Mouse (Mus musculus): ENCODE measurements around the gene Pgf.
"Not testable (repeated sequence)": the region's sequence is repeated elsewhere in the genome, so short reads cannot be mapped to it uniquely, and the experiment has no call there.

The Pgf gene

DNA sequence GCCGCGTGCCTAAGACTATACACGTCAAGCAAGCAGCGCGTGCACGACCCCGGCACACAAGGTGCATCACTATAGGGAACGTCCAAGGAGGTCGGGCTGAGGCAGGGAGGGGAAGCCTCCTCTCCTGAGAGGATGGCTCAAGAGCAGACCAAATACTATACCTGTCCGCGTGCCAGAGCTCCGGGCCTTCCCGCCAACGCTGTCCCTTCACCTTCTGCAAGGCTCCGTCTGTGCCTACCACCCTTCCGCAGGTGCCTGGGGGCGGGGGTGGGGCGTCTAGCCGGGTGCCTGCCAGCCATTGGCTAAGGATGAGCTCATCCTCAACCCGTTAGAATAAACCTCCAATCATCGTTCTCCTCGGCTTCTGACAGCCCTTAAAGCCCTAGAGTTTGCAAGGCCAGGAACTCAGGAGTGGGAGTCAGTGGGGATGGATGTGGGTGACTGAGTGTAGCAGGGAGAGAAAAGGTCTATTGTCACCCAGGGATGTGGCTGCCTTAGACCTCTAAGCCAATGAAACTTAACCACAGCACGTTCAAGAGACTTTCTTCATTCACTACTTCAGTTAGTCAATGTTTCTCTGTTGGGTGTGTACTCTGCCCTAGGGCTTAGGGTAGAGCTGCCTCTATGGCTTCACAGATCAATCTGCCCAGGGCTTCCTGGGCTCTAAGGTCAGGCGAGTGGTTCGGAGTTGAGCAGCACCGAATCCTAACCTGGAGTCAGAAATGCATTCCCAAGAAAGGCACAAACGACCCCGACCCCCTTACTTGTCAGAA lies 26.4 kb downstream of the Pgf start, which contains the start of gene Rps6kl1:
TSS of gene Rps6kl1 (minus strand) at position 263 of the 773 bp plus-strand sequence.
- POLR2A ChIA-PET: interaction anchor here in 3 of 4 experiments (0.6 to 4.2 kb wide), 54 partner anchors 8 to 539 kb away, joined by 3 to 36 read pairs (median 4); partner anchors contain the start of genes Nek9 (in 3 of the 3), Acyp1 (in 2 of the 3), Eif2b2 (in 2 of the 3) and Mlh3 (in 2 of the 3)

DNA sequence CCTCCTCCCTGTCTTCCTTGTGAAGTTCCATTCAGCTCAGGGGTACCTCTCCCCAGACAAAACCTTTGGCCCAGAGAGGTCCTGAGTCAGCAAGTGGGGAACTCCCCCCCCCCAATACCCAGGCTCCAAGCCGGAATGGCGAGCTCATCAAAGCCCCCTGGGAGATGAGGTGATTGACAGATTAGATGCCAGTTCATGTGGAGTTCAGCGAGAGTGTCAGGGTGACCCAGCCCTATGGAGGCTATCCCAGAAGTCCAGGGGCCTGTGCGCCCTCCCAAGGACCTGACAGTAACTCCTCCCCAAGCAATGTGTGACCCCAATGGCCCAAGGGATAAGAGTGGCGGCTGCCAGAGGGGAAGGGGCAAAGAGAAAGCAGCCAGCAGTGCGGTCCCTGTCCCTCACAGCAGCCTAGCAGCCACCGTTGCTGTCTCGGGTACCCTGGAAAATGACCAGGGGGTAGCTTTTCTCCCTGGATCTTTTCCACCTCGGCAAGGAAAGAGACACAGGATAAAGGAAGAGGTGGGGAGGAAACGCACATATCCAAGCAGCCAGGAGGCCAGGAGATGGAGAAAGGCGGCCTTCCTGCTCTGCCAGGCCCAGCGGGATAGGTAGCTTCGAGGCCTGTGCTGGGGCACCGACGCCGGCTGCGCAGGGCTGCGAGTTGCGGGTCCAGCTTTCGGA lies 27.1 kb downstream of the Pgf start:
- CTCF ChIA-PET: interaction anchor here (0.5 to 2.8 kb wide), 23 partner anchors 8 to 403 kb away, joined by 3 to 12 read pairs (median 4); partner anchors contain the start of genes Acyp1 (in 1 of the 4), Ltbp2 (in 1 of the 4) and Zc2hc1c (in 1 of the 4)
- POLR2A ChIA-PET: interaction anchor here (0.6 to 4.2 kb wide), 50 partner anchors 9 to 1456 kb away, joined by 3 to 36 read pairs (median 4); partner anchors contain the start of genes Acyp1 (in 2 of the 4), Eif2b2 (in 2 of the 4), Nek9 (in 2 of the 4) and Pgf (in 2 of the 4)

More for the DNA sequence above, 26.4 kb downstream of the Pgf start, which contains the start of gene Rps6kl1:
- CTCF ChIA-PET: interaction anchor here (0.6 to 2.8 kb wide), 22 partner anchors 8 to 513 kb away, joined by 3 to 12 read pairs (median 3); partner anchors contain the start of genes Acyp1 (in 1 of the 4), Ltbp2 (in 1 of the 4) and Zc2hc1c (in 1 of the 4)

DNA sequence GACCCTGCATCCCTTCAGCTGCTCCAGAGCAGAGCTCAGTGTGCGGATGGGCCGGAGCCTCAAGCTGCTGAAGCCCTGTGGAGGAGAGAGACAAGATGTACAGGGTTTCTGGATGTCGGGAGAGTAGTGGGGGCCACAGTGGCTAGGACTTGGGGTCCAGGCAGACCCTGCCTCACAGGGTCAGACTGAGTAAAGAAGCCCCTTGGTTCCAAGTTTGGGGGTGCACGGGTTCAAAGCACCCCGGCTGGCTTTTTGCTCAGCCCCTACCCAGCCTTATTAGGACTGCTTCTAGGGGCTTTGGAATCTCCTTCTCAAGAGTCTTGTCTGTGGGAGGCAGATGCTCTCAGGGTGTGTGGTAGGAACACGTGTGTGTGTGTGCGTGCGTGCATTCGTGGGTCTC lies 30.7 kb downstream of the Pgf start:
- ChIA-PET POLR2A (interaction anchor here in 2 of 4 experiments (0.6 to 0.9 kb wide), 6 partner anchors 28 to 328 kb away, joined by 3 to 4 read pairs (median 3); partner anchors contain the start of genes Acyp1 (in 1 of the 2) and Zc2hc1c (in 1 of the 2)), CTCF (interaction anchor here in 3 of 4 experiments (0.6 to 2.5 kb wide), 12 partner anchors 9 to 677 kb away, joined by 3 to 18 read pairs (median 4); no protein-coding TSS in a partner anchor)

DNA sequence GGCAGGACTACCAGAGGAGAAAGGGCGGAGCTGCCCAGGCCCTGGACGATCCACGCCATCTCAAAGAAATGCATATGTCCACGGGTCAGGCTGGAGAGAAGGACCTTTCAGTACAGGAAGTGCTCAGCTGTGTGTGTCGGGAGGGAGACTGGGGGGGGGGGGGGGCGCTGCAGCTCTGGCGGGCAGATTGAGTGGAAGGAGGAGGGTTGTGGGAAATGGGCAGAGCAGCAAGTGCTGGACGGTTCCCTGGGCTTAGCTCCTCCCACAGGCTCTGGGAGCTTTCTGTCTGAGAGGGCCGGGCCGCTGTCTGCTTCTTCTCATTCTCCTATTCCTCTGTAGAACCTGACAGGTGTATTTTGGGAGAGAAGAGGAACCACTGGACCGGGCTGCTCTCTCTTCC lies 31.2 kb downstream of the Pgf start:
- ChIA-PET POLR2A (interaction anchor here in 3 of 4 experiments (0.6 to 0.9 kb wide), 7 partner anchors 29 to 329 kb away, joined by 3 to 4 read pairs (median 3); partner anchors contain the start of genes Acyp1 (in 1 of the 3) and Zc2hc1c (in 1 of the 3)), CTCF (interaction anchor here (0.6 to 2.5 kb wide), 15 partner anchors 9 to 677 kb away, joined by 3 to 18 read pairs (median 5); partner anchors contain the start of genes Acyp1 (in 1 of the 4), Fos (in 1 of the 4) and Zc2hc1c (in 1 of the 4))

DNA sequence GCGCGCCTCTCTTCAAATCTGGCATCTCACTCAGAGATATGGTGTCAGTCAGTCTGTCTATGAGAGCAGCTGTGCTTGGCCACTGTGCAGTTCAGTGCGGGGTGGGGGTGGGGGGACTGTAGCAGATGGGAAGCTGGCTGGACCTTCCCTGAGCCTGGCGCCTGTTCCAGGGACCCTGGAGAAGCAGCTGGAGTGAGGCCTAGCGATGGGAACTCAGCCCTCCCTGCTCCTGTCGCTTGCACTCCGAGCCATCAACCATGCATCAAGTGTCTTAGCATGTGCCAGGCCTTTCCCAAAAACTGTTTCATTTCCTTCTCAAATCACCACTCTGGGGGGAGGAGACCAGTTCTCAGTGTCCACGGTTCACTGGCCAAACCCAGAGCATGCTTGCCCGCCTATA lies 32.0 kb downstream of the Pgf start:
- CTCF ChIA-PET: interaction anchor here (0.6 to 2.5 kb wide), 13 partner anchors 9 to 240 kb away, joined by 3 to 18 read pairs (median 5); partner anchors contain the start of genes Acyp1 (in 1 of the 4), Nek9 (in 1 of the 4) and Zc2hc1c (in 1 of the 4)
- POLR2A ChIA-PET: interaction anchor here in 3 of 4 experiments (0.5 to 1.0 kb wide), 4 partner anchors 141 to 361 kb away, joined by 3 read pairs; no protein-coding TSS in a partner anchor

DNA sequence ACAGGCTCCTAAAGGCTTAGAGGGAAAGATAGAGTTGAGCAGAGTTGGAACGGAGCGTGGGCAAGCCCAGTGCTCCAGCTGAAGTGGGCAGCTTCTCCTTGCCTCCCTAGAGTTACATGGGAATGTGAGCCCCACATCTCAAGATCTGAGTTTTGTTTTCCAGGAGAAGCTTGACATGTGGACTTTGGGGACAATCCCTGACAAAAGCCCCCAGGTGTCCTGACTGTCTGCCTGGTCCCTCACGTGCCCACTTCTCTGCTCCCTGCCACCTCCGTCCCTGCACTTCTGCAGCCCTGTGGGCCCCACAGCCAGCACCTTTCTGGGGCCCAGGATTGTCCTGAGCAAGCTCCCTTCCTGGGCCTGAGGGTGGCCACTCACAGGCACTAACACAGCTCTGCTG lies 32.8 kb downstream of the Pgf start:
- CTCF ChIA-PET: interaction anchor here (0.7 to 2.5 kb wide), 10 partner anchors 25 to 347 kb away, joined by 3 to 18 read pairs (median 5); partner anchors contain the start of genes Acyp1 (in 2 of the 4) and Zc2hc1c (in 2 of the 4)
- POLR2A ChIA-PET: interaction anchor here in 3 of 4 experiments (0.7 to 0.9 kb wide), 3 partner anchors 11 to 331 kb away, joined by 3 read pairs; no protein-coding TSS in a partner anchor

DNA sequence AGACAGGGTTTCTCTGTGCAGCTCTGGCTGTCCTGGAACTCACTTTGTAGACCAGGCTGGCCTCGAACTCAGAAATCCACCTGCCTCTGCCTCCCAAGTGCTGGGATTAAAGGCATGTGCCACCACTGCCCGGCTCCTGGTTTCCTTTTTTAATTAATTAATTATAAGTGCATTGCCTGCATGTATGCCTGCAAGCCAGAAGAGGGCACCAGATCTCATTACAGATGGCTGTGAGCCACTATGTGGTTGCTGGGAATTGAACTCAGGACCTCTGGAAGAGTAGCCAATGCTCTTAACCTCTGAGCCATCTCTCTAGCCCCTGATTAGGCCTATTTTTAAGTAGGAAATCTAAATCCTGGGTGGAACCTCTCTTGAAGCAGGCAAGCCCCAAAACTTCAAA lies 33.3 kb downstream of the Pgf start:
- CTCF ChIA-PET: interaction anchor here in 3 of 4 experiments (0.6 to 2.4 kb wide), 6 partner anchors 144 to 361 kb away, joined by 3 to 17 read pairs (median 5); partner anchors contain the start of genes Acyp1 (in 2 of the 3) and Zc2hc1c (in 2 of the 3)

DNA sequence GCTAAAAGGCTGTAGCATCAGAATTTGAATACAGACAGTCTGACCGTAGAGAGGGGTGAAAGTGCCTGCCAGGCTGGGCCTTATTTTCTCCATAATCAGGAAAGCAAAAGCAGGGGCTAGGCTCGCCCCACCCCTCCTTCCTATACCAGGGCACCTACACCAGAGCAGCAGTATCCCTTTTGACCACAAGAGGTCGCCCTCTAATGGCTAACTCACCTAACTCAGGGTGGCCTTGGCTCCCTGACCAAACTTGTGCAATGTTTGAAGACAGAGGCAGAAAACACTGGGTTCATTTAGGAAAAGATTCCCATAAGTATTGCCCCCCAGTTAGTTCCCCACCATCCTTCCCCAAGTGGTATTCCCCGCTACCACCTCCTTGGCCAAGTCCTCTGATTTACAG lies 34.8 kb downstream of the Pgf start:
- ChIA-PET CTCF (interaction anchor here (0.6 to 4.6 kb wide), 18 partner anchors 8 to 446 kb away, joined by 3 to 39 read pairs (median 4); partner anchors contain the start of genes Rps6kl1 (in 2 of the 4), Acyp1 (in 1 of the 4) and Zc2hc1c (in 1 of the 4)), POLR2A (interaction anchor here in 2 of 4 experiments (0.6 to 5.1 kb wide), 6 partner anchors 8 to 145 kb away, joined by 3 to 36 read pairs (median 10); partner anchors contain the start of gene Rps6kl1 (in 2 of the 2))

More for the DNA sequence above, 33.3 kb downstream of the Pgf start:
- POLR2A ChIA-PET: not testable (repeated sequence)

DNA sequence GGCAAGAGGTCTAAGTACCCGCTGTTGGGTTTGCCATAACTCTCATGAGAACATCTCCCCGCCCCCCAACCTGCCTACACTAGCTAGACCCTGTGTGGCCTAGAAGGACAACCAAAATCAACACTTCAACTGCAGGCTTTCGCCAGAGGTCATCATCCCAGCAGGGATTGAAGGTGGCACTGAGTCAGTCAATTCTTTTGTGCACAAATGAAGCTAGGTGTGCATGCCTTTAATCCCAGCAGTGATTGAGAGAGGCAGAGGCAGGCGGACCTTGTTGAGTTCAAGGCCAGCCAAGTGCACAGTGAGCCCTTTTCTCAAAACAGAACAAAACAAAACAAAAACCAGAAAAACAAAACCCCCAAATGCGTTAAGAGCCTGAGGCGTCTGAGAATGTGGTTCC lies 36.5 kb downstream of the Pgf start:
- CTCF ChIA-PET: interaction anchor here (0.7 to 4.6 kb wide), 12 partner anchors 10 to 357 kb away, joined by 3 to 39 read pairs (median 6); partner anchors contain the start of genes Acyp1 (in 1 of the 4), Rps6kl1 (in 1 of the 4) and Zc2hc1c (in 1 of the 4)
- POLR2A ChIA-PET: interaction anchor here in 3 of 4 experiments (0.6 to 5.1 kb wide), 29 partner anchors 9 to 418 kb away, joined by 3 to 36 read pairs (median 5); partner anchors contain the start of genes Rps6kl1 (in 3 of the 3), Acyp1 (in 2 of the 3), Zc2hc1c (in 2 of the 3) and Ltbp2 (in 1 of the 3)

DNA sequence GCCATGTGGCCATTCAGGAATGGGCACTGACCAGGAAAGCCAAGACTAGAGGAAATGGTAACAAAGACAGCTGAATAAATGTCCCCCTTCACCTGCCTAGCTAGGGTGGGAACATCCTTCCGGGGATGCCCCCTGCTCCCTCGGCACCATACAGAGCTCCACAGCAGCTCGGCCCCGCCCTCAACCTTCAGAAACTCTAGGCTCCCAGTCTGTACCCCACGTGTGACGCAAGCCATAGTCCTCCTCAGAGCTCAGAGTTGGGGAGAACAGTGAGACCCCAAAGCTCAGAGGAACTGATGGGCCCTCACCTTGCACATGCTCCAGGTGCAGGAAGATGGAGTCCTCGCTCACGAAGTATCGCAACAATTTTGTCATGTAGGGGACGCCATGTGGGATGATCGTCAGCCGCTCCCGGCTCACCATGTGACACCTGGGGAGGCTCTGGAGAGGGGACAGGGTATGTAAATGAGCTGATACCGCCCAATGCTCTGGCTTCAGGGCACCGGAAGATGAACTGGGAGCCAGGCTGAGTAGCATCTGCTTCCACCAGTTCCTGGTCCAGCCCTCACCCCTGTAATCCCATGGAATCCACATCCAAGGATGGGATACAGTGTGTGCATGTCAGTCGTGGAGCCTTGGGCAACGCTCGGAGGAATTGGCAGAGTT lies 37.4 kb downstream of the Pgf start:
- ChIA-PET POLR2A (interaction anchor here in 3 of 4 experiments (0.6 to 5.1 kb wide), 53 partner anchors 9 to 1650 kb away, joined by 3 to 36 read pairs (median 4); partner anchors contain the start of genes Acyp1 (in 3 of the 3), Rps6kl1 (in 3 of the 3), Zc2hc1c (in 3 of the 3) and Mlh3 (in 2 of the 3)), CTCF (interaction anchor here (0.6 to 4.6 kb wide), 15 partner anchors 9 to 357 kb away, joined by 3 to 39 read pairs (median 4); partner anchors contain the start of genes Acyp1 (in 1 of the 4), Ltbp2 (in 1 of the 4), Rps6kl1 (in 1 of the 4) and Zc2hc1c (in 1 of the 4))

DNA sequence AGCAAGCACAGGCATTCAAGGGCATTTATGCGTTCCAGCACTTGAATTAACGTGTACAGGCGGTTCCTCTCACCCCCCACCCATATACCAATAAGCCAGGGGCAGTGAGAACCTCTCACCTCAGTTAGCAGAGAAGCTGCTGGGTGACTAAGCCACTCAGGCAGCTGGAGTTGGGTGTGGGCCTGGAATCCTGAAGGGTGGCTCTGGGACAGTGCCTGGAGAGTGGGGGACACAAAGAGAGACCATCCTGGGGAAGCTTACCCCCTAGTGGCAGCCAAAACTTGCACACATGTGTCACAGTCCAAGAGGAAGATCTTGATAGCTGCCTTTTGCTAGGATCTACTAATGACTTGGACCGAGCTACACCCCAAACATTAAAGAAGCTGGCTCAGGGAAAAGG lies 41.0 kb downstream of the Pgf start:
- POLR2A ChIA-PET: interaction anchor here in 3 of 4 experiments (0.6 to 1.3 kb wide), 9 partner anchors 9 to 203 kb away, joined by 3 to 6 read pairs (median 3); partner anchors contain the start of genes Mlh3 (in 1 of the 3), Nek9 (in 1 of the 3) and Rps6kl1 (in 1 of the 3)
- CTCF ChIA-PET: interaction anchor here in 2 of 4 experiments (0.6 to 1.4 kb wide), 6 partner anchors 10 to 1357 kb away, joined by 3 to 5 read pairs (median 4); partner anchors contain the start of gene Rps6kl1 (in 1 of the 2)

DNA sequence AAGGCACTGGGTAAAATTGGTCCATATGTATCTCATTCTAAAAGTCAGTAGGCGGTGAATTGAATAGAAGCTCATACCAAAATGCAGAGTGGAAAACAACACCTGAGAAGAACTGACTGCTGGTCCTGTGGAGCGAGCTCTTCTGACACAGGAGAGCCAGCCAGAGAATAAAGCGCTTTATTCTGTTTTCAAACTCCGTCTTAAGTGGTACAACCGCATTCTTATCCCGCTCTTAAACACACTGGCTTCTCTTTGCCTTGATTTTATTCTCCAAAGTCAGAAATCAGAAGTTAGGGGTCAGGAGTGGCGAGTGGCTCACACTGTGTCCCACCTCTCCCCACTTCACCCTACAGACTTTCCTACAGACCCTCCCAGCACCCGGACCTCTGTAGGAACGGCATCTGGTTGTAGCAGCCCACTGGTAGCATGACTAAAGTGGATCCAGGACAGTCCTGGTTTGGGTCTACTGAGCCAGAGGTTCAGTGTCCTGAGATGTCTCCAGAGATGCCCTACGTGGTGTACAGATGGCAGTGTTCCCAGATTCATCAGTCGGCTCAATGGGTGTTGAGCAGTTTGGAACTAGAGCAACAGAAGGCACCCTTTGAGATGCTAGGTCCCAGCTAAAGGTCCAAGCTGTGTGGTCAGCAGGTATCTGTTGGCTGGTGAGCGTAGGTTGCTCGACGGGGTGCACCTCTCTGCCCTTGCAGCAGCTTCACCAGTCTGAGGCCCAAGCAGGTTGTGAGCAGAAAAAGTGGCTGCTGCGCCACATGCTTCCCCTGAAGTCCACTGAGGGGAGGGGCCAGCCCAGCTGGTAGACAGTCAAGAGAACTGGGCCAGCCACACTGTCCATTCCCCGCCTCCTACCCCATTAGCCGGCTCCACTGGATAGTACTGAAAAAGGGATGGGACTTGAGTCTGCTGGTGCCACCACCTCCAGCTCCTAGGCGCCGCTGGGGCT lies 41.8 kb downstream of the Pgf start:
- ChIA-PET CTCF (interaction anchor here in 2 of 4 experiments (1.0 to 1.4 kb wide), 3 partner anchors 15 to 43 kb away, joined by 4 to 5 read pairs (median 4); partner anchors contain the start of gene Rps6kl1 (in 1 of the 2)), POLR2A (interaction anchor here in 3 of 4 experiments (0.6 to 1.6 kb wide), 10 partner anchors 9 to 1130 kb away, joined by 3 read pairs; partner anchors contain the start of genes Rps6kl1 (in 2 of the 3) and Nek9 (in 1 of the 3))

DNA sequence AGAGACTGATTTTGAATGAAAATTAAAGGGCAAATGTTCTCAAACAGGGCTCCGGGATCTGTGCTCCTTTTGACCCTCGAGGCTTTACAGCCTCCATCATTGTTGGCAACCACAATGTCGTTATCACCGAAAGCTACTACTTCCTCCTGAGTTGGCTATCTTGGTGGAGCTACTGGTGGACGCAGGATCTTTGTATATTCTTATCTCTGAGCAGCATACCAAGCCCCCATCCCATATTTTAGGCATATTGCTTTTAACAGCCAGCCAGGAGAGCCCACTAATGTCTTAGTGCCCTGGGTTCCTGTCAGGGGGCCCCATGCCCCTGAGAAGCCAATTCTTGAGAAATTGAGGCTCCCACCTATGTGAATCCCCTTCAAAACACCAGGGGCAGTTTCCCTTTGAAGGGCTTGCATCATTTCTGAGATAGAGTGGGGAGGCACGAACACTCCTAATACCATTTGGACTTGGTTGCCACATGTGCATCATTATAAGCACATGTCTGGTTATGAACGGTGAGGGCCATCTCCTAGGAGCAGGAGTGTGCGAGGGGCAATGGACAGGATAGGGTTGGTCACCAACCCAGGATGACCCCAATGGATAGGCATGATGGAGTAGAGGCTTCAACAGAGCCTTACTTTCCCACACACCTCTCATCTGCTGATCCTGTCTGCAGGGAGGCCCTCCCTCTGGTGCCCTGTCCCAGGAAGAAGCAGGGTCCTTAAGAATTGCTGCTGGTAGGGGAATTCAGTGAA lies 43.4 kb downstream of the Pgf start:
- ChIA-PET CTCF (no interaction called here), POLR2A (interaction anchor here in 2 of 4 experiments (0.6 to 1.6 kb wide), 5 partner anchors 10 to 386 kb away, joined by 3 to 4 read pairs (median 3); partner anchors contain the start of gene Rps6kl1 (in 1 of the 2))

DNA sequence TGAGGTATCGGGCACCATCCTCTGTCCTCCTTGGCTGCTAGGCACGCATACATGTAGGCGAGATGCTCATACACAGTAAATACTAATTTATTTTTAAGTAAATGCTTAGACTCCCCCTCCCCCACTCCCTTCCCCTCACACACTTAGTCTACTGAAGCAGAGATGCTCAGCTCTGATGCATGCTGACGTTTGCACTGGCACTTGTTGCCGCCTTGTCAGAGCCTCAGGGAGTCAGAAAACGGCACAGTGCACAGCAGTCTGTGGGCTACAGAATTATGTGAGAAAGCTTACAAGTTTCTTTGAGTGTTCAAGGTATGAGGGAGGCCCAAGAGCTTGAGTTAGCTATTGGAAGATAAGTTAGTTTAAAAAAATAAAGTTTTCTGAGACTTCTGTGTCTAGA lies 46.2 kb downstream of the Pgf start:
- CTCF ChIA-PET: interaction anchor here in 2 of 4 experiments (0.9 to 1.3 kb wide), 2 partner anchors 9 to 598 kb away, joined by 4 to 8 read pairs; no protein-coding TSS in a partner anchor
- POLR2A ChIA-PET: interaction anchor here in 3 of 4 experiments (0.7 to 2.9 kb wide), 9 partner anchors 8 to 267 kb away, joined by 3 to 18 read pairs (median 4); partner anchors contain the start of gene Pgf (in 1 of the 3)

All from embryonic stem cell, embryonic (primary cell).